Mouse (Mus musculus) neural tube, embryonic 13.5 days (tissue): Measurements from ENCODE around the gene Pigx. TPM values are rescaled to one million over a fixed set of nuclear protein-coding genes. Genes with fewer than 3 reads are reported as not detected.
"Not testable (repeated sequence)": the region's sequence is repeated elsewhere in the genome, so short reads cannot be mapped to it uniquely, and the experiment has no call there.

ENCODE experiments used
- ATAC-seq: fragments of 200-750 bp; cut with Nextera tagmentation; 2 replicates; pipeline ENCODE4 v1.8.0; 2017; ENCODE audit warnings: low read depth, mild to moderate bottlenecking, moderate TSS enrichment, moderate library complexity
- H3K27ac ChIP-seq: fragments of 300-500 bp; sonication (generic); replicated peaks from 2 replicates; pipeline ENCODE4 v1.5.1; 2015; ENCODE audit warnings: moderate library complexity, mild to moderate bottlenecking, inconsistent platforms
- H3K27me3 ChIP-seq: fragments of 300-500 bp; sonication (generic); 2 replicates; pipeline ENCODE4 v1.6.1; 2015; ENCODE audit warnings: mild to moderate bottlenecking, inconsistent platforms
- H3K36me3 ChIP-seq: fragments of 300-500 bp; sonication (generic); 2 replicates; pipeline ENCODE4 v1.6.1; 2015; ENCODE audit warnings: mild to moderate bottlenecking, inconsistent platforms
- H3K4me1 ChIP-seq: fragments of 300-500 bp; sonication (generic); replicated peaks from 2 replicates; pipeline ENCODE4 v1.6.1; 2015; ENCODE audit warnings: inconsistent platforms
- H3K4me2 ChIP-seq: fragments of 300-500 bp; sonication (generic); 2 replicates; pipeline ENCODE4 v1.6.1; 2015; ENCODE audit warnings: inconsistent platforms, mild to moderate bottlenecking, moderate library complexity
- H3K4me3 ChIP-seq: fragments of 300-500 bp; sonication (generic); 2 replicates; pipeline ENCODE4 v1.5.1; 2015; ENCODE audit warnings: mild to moderate bottlenecking, inconsistent platforms
- H3K9ac ChIP-seq: fragments of 300-500 bp; sonication (generic); 2 replicates; pipeline ENCODE4 v1.6.1; 2015; ENCODE audit warnings: moderate library complexity, mild to moderate bottlenecking, inconsistent platforms
- H3K9me3 ChIP-seq: fragments of 300-500 bp; sonication (generic); 2 replicates; pipeline ENCODE4 v1.6.1; 2016; ENCODE audit warnings: inconsistent platforms
- WGBS: fragments of 180-500 bp; shearing (Covaris S2); methylation state at CpG from one replicate; pipeline ENCODE4 v1.1.7; 2015; 5-methylcytosine and 5-hydroxymethylcytosine counted together
- polyA plus RNA-seq: library from polyadenylated mRNA; unstranded; fragments of >200 nt; fragmentation: Nextera tagmentation; extraction: Ambion mirVana; gene quantifications from 2 replicates; pipeline ENCODE4 v1.2.1, GENCODE M21; 2015

The Pigx gene
- polyA plus RNA-seq, 1 experiment from 2014 or later, result 125 TPM

GRCm38 (mm10) chr16:32107342-32108045 is 8.0 kb upstream of the Pigx start:
- H3K4me1 ChIP-seq, result no peaks in the 10 kb centered on the region
- peaks cover 67% of the 10 kb centered on the region for H3K36me3 ChIP-seq
- no peak overlapping the region for H3K4me2 ChIP-seq
- ATAC-seq, result no peak
- 93% methylated on average over 12 of the region's 12 CpGs for WGBS
- no peaks in the 10 kb centered on the region for H3K27me3 ChIP-seq
- no peak overlapping the region for H3K4me3 ChIP-seq
- no peaks in the 10 kb centered on the region for H3K9me3 ChIP-seq
- no peak overlapping the region for H3K27ac ChIP-seq
- no peak overlapping the region for H3K9ac ChIP-seq

GRCm38 (mm10) chr16:32105698-32106097 is 6.2 kb upstream of the Pigx start:
- no peak for ATAC-seq
- Histone ChIP-seq H3K9me3 (no peaks in the 10 kb centered on the region), H3K4me3 (no peak overlapping the region), H3K27me3 (no peaks in the 10 kb centered on the region), H3K9ac (no peak overlapping the region), H3K4me1 (no peaks in the 10 kb centered on the region), H3K27ac (no peak overlapping the region), H3K36me3 (peaks cover 72% of the 10 kb centered on the region), H3K4me2 (no peak overlapping the region)
- WGBS, result 100% methylated on average over 1 of the region's 1 CpGs

GRCm38 (mm10) chr16:32102295-32102694 is 2.8 kb upstream of the Pigx start:
- Histone ChIP-seq H3K9ac (no peak overlapping the region), H3K4me2 (no peak overlapping the region), H3K9me3 (no peaks in the 10 kb centered on the region), H3K27me3 (no peaks in the 10 kb centered on the region), H3K27ac (no peak overlapping the region), H3K36me3 (peaks cover 50% of the 10 kb centered on the region), H3K4me1 (peaks cover 21% of the 10 kb centered on the region), H3K4me3 (no peak overlapping the region)
- 95% methylated on average over 13 of the region's 13 CpGs for WGBS
- no peak for ATAC-seq

- Histone ChIP-seq H3K36me3 (peaks cover 35% of the 10 kb centered on the region), H3K9ac (peak overlapping the region; percentile 92), H3K4me2 (peak overlapping the region; percentile 73), H3K27ac (peak overlapping the region; percentile 82), H3K4me1 (peaks cover 21% of the 10 kb centered on the region), H3K4me3 (peak overlapping the region; percentile 98), H3K9me3 (no peaks in the 10 kb centered on the region), H3K27me3 (no peaks in the 10 kb centered on the region)
- 1% methylated on average over 27 of the region's 39 CpGs for WGBS
- peak; percentile 84 for ATAC-seq
These were observed 473 bp downstream of the Pigx start for GRCm38 (mm10) chr16:32098897-32099637.

GRCm38 (mm10) chr16:32097757-32098156 is 1.8 kb downstream of the Pigx start:
- WGBS, result 86% methylated on average over 2 of the region's 2 CpGs
- ATAC-seq, H3K27me3 ChIP-seq, H3K9me3 ChIP-seq, H3K9ac ChIP-seq, H3K27ac ChIP-seq, H3K4me2 ChIP-seq: not testable (repeated sequence)
- Histone ChIP-seq H3K36me3 (peaks cover 26% of the 10 kb centered on the region), H3K4me1 (peaks cover 21% of the 10 kb centered on the region), H3K4me3 (0 out of 2 replicates have a peak overlapping the region, but pooled peaks have one; percentile 98)

GRCm38 (mm10) chr16:32091466-32091865 is 8.1 kb downstream of the Pigx start:
- no peak for ATAC-seq
- no peak overlapping the region for H3K27ac ChIP-seq
- no peaks in the 10 kb centered on the region for H3K4me1 ChIP-seq
- peaks cover 78% of the 10 kb centered on the region for H3K36me3 ChIP-seq
- WGBS, result 95% methylated on average over 7 of the region's 7 CpGs
- no peaks in the 10 kb centered on the region for H3K9me3 ChIP-seq
- no peak overlapping the region for H3K4me3 ChIP-seq
- no peak overlapping the region for H3K4me2 ChIP-seq
- H3K9ac ChIP-seq, result no peak overlapping the region
- H3K27me3 ChIP-seq, result no peaks in the 10 kb centered on the region

GRCm38 (mm10) chr16:32087629-32088443 is 11.7 kb downstream of the Pigx start:
- H3K27me3 ChIP-seq, result no peaks in the 10 kb centered on the region
- H3K4me1 ChIP-seq, result no peaks in the 10 kb centered on the region
- peaks cover 90% of the 10 kb centered on the region for H3K36me3 ChIP-seq
- 85% methylated on average over 17 of the region's 17 CpGs for WGBS
- H3K27ac ChIP-seq, result no peak overlapping the region
- no peak for ATAC-seq
- no peaks in the 10 kb centered on the region for H3K9me3 ChIP-seq
- H3K9ac ChIP-seq, result no peak overlapping the region
- H3K4me3 ChIP-seq, result no peak overlapping the region
- H3K4me2 ChIP-seq, result no peak overlapping the region

GRCm38 (mm10) chr16:32078991-32079511 is 20.5 kb downstream of the Pigx start, which contains the start of gene Pak2:
Gene Pak2 (minus strand): TSS chr16:32079342.
- H3K9me3 ChIP-seq, result no peaks in the 10 kb centered on the region
- H3K9ac ChIP-seq, result peak within 1 kb of the TSS; percentile 97
- ATAC-seq, result peak; percentile 98
- H3K27ac ChIP-seq, result peak within 1 kb of the TSS; percentile 94
- under 1% methylated on average over 54 of the region's 60 CpGs for WGBS
- H3K27me3 ChIP-seq, result no peaks in the 10 kb centered on the region
- peaks cover 31% of the 10 kb centered on the region for H3K4me1 ChIP-seq
- peak within 1 kb of the TSS; percentile 84 for H3K4me2 ChIP-seq
- H3K36me3 ChIP-seq, result peaks cover 12% of the 10 kb centered on the region
- peak within 1 kb of the TSS; percentile 97 for H3K4me3 ChIP-seq

GRCm38 (mm10) chr16:32078408-32078990 is 21.0 kb downstream of the Pigx start:
- peak overlapping the region; percentile 94 for H3K27ac ChIP-seq
- H3K9me3 ChIP-seq, result no peaks in the 10 kb centered on the region
- peak overlapping the region; percentile 97 for H3K9ac ChIP-seq
- H3K27me3 ChIP-seq, result no peaks in the 10 kb centered on the region
- under 1% methylated on average over 30 of the region's 30 CpGs for WGBS
- peaks cover 31% of the 10 kb centered on the region for H3K4me1 ChIP-seq
- peak overlapping the region; percentile 84 for H3K4me2 ChIP-seq
- peaks cover 9% of the 10 kb centered on the region for H3K36me3 ChIP-seq
- no peak; the same call in 1 of the 2 replicates for ATAC-seq
- peak overlapping the region; percentile 97 for H3K4me3 ChIP-seq

- H3K4me2 ChIP-seq, result peak overlapping the region; percentile 84
- WGBS, result 12% methylated on average over 13 of the region's 13 CpGs
These were observed 21.7 kb downstream of the Pigx start for GRCm38 (mm10) chr16:32077648-32078407.

GRCm38 (mm10) chr16:32076406-32076805 is 23.1 kb downstream of the Pigx start:
- Histone ChIP-seq H3K36me3 (no peaks in the 10 kb centered on the region), H3K9ac (no peak overlapping the region), H3K27ac (no peak overlapping the region), H3K9me3 (no peaks in the 10 kb centered on the region), H3K27me3 (no peaks in the 10 kb centered on the region), H3K4me3 (no peak overlapping the region), H3K4me2 (no peak overlapping the region), H3K4me1 (peaks cover 36% of the 10 kb centered on the region)
- WGBS, result 78% methylated on average over 3 of the region's 3 CpGs
- no peak for ATAC-seq

More at GRCm38 (mm10) chr16:32077648-32078407, 21.7 kb downstream of the Pigx start:
- Histone ChIP-seq H3K4me1 (peaks cover 31% of the 10 kb centered on the region), H3K9ac (peak overlapping the region; percentile 97), H3K36me3 (0 out of 2 replicates have a peak, but pooled peaks cover 7% of the 10 kb centered on the region), H3K27me3 (no peaks in the 10 kb centered on the region), H3K27ac (peak overlapping the region; percentile 94; the same call in 1 of the 2 replicates), H3K4me3 (peak overlapping the region; percentile 97), H3K9me3 (no peaks in the 10 kb centered on the region)
- no peak for ATAC-seq
